Mouse (Mus musculus) layer of hippocampus, adult 9-10 months (tissue): ENCODE measurements around the gene Msi2.
A peak's percentile ranks its signal among the peaks of the same experiment; 100 is the strongest.

Source experiments
- DNase-seq: peaks from one replicate; pipeline ENCODE4 v3.0.0; 2022; ENCODE audit warnings: low spot score

Gene Msi2

DNA sequence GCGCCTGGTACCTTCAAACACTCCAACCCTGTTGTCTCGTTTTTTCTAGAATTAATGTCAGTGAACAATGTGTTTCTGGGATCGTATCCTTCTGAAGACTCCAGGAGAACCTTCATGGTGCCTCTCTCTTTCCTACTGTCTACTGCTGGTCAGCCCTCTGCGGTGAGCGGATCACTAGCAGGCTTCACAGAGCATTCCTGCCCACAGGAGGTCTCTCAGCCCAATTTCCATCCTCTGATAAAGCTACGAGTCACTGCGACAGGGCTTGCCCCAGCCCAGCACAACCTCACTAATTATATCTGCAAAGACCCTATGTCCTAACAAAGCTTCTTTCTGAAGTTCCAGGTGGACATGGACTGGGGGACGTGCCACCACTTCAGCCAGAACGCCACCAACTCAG is 157.7 kb downstream of the Msi2 start:
- DNase-seq = no peak

DNA sequence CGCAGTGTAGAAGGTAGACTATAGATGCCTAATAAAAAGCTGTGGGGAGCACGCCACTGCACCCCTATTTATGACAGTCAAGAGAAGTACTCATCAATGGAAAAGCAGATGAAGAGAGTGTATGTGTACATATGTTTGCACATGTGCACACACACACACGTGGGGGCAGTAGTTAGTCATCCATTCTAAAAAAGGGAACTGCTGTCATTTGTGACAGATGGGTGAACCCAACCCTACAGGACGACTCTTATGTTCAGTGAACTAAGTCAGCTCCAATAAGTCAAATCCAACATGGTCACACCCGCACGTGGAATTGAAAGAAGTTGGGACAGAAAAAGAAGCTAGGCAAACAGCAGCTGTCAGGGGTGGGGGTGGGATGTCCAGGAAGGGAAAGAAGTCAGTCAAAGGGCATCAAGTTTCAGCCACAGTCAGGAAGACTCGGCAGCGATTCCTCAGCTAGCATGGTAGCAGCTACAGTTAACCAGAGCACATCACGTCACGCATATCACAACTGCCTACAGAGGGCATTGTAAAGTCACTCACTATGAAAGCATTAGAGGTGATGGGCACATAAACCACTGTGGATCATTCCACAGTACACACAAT is 158.8 kb downstream of the Msi2 start:
- no peak for DNase-seq

DNA sequence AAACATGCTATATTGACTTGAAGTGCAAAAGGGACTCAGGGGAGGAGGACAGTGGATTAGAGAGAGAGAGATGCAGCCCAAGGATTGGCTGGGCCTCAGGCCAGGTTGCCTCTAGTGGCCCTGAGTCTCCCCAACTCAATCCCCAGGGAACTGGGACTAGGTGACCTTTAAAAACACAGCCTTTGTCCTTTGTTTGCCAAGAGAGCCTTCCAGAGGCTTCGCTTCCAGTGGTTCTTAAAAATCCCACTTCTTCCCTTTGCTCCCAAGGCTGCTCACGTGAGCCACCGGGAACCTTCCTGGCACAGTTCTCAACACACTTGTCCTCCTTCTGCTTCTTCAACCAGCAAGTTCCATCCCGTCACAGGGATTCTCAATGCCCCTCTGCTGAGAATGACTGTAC is 159.6 kb downstream of the Msi2 start:
- no peak for DNase-seq

DNA sequence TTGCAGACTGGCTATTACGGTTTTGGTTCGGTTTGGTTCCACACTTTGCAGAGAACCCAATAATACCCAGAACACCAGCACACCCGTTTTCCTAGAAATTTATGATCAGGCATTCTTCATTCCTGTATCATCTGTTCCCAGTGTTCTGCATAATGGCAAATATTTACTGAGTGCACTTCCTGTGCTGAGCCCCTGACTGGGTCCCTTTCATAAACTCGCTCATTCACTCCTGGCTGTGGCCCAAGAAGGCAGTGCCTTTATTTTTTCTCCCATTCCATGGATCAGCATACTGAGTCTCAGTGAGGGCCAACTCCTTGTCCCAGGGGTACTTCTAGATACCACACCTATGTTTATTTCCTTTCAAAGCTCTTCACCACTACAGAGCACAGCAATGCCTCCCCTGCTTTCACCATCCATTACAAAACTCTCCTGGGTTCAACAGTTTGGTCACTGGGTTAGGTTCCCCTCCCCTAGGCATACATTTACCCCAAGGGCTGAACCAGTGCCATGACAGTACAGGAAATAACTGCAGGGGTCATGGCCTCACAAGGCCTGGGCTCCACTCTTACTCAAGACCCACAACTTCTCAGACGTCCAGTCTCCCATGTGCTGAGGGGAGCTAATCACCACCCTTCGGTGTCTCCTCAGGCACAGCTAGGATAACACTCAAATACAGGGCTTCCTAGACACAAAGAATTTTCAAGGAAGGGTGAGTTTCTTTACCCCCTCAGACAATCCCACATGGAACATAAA is 160.3 kb downstream of the Msi2 start:
- DNase-seq = no peak

DNA sequence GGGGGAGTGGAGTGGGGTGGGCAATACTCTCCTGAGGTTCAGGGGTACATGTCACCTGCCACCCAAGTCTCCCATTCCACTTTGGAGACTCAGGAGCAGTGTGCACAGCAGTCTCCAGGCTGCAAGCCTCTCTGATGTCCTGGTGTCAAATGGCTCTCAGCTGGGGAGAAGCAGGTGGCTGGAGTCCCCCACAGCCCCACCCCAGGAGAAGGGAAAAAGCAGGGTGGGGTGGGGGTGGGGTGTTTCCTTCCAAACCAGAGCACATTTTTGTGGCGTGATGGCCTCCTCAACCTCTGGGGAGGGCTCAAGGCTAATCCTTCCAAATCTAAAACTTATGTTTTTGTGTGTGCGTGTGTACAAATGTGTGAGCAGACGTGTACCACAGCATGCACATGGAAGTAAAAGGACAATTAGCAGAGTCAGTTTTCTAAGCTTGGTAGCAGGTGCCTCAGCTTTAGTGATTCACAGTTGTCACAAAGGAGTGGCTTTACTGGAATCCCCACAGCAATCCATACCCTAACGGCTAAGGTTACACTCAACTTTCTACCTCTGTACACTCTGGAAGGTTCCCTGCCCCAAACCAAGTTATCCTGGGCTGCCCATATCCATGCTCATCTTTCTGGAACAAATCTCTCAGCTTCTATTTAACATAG is 161.1 kb downstream of the Msi2 start:
- DNase-seq = no peak

DNA sequence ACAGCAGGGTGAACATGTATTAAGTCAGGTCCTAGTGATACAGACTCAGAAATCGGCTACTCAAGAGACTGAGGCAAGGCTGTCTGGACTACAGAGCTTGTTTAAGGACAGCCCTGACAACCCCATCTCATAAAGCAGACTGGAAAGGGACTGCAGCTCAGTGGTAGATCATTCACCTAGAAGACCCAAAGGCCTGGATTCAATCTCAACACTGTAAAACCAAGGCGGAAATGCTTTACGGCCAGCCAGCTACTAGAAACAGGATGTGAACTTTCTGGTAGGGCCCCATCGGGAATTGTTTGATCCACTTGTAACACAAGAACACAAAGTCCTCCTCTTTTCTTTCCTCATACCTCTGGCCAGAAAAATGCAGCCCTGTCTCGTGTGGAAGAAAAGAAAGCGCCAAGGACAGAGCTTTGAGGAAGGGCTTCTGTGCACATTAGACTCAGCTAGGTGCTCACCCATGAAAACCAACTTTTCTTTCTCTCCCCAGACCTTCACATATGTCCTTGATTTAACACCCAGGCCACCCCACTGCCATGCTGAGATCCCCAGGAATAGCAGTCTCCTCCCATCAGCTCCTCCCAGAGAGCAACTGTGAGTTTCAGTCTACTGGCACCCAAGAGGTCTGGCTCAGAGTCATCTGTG is 162.3 kb downstream of the Msi2 start:
- no peak for DNase-seq

DNA sequence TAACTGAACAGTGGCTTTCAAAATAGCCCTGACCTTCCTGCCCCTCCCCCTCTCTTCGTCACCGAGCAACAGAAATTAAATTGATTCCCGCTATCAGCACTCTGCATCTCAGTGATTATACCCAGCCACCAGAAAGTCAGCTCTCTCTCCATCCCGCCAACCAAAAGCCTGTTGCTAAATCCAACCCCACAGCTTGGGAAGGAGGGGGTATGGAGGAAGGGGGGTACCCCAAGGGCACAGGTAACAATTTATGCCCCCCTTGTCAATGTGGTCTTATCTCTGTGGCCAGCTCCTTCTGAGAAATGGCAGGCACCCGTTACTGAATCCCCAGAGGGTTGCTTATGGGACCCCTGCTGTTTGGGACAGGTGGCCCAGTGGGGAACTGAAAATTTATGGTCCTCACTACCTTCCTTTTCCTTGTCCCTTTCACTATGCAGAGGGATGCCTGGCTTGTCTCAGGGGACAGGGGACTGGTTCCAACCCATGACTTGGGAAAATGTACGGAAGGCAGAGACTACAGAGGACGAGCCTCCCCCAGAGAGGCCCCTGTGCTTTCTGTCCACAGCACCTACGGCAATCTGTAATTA is 163.0 kb downstream of the Msi2 start:
- no peak for DNase-seq

DNA sequence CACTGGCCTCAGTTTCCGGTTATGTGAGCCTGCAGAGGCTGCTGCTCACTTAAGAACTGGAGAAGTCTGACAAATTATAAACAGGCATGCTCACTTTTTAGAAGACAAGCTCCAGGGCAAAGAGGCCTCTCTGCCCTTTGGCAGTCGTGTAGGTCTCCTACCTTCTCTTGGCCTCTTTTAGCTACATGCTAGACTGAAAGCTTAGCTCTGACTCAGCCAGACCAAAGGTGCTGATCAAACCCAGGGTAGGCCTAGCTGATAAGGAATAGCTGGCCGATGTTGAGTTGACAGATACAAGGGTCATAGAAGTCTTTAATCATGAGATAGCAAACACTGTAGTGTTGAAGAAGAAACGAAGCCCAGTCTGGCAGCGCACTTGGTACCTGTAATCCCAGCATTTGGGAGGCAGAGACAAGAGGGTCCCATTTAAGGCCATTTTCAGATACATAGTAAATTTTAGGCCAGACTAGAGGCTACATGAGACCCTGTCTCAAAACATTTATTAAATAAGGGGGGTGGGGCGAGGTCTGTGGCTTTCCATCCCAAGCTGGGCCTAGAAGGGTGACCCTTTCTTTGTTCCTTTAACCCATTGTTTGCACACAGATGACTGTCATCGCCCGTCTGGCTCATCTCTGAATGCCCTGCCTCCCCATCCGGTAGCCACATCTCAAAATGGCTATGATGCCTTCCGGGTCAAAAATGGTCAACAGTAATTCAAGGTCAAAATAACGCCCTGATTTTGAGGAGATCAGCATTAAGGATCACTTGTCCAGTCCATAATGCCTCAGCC is 164.6 kb downstream of the Msi2 start:
- DNase-seq = no peak

DNA sequence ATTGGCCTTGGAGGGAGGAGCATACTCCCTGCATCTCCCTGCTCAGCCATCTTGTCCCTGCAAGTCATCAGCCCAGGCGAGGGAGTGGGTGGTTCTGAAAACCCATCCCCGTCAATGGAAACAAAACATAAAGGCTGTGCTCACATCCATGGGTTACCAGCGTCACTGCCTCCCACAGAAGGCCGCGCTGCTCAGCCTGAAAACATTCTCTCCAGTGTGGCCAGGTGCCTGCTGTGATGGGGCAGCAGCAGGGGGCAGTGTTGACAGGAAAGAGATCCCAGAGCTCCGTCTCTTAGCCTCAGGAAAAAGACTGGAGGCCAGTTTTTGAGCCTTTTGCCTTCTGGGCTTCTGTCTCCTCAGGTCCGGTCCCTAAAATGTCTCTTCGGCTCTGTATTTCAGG is 165.3 kb downstream of the Msi2 start:
- DNase-seq = peak; percentile 52

DNA sequence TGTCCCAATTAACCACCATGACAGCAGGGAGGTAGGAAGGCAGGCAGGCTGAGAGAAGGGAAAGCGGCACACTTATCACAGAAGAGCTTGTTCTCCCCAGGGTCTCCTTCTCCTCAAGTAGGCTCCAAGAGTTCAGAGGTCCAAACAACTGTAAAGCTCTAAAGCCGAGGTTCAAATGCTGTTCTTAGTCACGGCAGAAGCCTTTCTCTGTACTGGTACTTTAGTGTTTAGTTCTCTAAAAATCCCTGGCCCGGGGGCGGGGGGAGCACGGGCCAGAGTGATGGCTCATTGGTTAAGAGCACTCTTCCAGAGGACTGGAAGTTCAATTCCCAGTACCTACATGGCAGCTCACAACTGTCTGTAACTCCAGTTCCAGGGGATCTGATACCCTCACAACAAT is 165.9 kb downstream of the Msi2 start:
- no peak for DNase-seq

DNA sequence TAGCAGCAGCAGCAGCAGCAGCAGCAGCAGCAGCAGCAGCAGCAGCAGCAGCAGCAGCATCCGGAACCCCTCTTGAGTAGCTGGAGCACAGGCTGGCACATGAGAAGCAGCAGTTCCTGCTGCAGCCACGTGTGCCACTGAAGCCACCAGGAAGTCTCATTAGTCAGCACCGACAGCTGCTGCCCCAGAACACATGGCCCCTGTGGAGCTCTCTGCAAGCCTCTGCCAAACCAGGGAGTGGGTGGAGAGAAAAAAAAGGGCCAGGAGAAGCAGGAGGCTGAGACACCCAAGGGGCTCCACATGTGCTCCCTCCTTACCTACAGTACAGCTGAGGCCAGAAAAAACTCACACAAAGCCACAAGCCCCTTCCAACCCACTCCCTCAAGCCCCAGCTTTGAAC is 167.3 kb downstream of the Msi2 start:
- no peak for DNase-seq

DNA sequence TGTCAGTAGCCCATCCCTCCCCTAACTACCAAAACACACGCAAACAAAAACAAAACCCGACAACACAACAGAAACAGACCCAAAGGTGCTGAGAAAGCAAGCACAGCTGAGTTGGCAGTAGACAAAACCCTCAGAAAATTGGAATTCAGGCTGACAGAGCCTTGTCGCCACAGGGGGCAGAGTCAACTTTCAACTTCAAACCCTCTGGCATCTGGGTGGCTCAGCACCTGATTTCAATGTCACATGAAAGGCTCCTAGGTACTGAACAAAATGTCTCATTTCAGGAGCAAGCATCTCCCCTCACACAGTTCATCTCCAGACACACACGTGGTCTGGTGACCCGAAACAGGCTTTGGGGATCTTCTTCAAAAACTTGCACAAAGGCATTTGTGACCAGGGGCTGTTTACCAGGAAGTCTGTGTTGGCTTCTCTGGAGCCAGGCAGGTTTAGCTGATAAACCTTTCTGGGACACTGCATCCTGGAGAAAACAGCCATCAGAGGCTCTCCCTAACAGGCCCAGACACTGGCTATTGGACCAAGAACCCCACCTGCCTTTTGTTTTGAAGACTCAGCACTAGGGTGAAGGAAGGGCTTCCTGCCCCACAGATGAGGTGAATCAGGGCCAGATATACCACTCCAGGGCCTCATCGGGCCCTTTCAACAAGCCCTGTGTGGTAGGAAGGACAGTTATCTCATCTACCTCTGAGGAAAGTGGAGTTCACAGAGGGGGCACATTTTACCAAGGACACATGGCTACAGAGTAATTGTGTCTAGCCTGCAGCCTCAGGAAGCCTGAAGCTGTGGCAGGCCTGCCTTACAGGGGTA is 168.0 kb downstream of the Msi2 start:
- DNase-seq = no peak

DNA sequence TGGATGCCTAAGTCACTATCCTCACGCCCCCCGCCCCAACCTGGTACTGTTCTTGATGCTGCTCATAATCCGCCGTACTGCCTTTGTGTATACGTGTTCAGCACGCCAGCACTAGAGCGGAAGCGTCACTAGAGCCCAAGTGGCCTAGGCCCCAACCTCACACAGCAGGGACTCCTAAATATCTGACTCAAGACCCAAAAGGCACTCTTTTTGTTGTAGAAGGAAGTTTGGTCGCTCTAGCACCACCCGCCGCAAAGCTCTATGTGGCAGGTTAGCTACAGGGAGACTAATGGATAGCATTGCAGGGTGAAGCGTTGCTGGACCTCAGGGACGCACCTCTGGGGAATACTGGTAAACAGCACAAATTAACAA is 168.8 kb downstream of the Msi2 start:
- DNase-seq = no peak

DNA sequence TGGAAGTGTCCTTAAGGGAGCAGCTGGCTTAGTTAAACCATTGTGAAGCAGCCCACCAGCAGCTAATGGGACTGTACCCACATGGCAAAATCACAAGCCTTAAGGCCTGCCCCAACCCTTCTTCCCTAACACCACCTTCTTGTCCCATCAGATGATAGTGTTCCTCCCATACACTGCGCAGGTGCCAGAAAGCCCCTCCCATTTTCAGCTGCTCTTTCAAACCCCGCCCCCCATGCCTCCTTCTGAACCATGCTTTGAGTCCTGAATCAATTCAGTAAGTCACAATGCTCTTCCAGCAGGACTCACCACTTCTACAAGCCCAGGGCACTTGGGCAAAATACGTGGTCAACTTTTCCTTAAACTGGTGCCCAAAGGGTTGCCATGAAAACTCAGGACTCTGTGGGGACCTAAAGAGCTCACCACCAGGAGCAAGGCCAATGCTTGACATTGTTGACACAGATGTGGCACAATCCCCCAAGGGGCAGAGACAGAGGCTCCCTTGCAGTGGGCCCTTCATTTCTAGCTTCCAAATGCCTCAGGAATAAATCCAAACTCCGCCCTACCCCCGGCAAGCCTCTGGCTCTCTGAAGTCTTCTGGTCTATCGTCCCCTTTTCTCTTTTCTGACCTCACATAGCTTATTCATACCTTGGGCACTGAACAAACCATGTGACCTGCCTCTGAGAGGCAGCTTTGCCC is 169.3 kb downstream of the Msi2 start:
- no peak for DNase-seq

DNA sequence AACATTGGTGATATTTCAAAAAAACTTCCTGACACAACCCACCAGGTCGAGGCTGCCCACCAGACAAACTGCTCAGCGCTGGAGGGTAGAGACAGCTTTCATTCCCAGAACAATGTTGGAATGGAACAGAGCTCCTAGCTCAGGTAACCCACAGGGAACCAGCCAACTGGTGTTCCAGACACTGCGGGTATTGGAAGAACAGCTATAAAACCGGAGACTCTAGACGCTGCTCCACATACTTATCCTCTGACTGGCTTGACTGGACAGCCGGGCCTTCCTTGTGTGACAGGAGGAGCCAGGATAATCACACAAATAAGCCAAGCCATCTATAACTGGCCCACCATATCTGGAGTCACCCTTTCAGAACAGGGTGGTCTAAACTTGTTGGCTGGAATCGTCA is 169.9 kb downstream of the Msi2 start:
- no peak for DNase-seq

DNA sequence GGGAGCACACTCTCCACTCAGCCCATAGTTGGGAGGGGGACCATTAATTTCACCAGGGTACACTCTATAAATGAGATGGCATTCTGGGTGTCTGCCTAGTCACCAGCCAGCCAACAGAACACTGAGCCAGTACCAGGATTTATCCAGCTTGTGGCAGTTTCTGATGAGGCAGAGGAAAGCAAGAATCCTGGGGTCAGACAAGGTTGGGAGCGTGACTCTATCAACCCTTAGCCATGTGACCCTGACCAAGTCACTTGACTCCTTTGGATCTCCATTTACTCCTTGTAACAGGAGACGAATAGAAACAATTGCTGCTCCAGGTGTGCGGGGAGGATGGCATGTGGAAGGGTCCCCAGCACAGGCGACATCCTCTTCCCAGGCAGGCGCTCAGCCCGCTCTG is 174.5 kb downstream of the Msi2 start:
- DNase-seq = no peak

DNA sequence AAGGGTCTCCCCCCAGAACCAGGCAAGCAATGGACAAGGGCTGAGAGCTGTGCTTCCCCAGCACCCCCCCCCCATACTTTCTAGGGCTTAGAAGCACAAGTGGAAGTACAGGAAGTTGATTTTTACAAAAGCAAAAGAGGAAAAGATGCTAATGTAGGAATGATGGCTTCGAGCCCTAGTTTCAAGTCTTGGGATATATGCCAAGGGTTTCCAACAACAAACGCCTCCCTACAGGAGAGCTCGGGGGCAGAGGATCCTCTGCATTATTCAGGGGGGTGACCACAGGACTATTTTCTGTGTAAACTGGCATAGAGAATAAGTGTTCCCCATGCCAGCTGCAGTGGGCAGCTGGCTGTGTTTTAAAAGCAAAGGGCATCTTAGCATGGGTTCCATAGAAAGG is 175.5 kb downstream of the Msi2 start:
- DNase-seq = no peak

DNA sequence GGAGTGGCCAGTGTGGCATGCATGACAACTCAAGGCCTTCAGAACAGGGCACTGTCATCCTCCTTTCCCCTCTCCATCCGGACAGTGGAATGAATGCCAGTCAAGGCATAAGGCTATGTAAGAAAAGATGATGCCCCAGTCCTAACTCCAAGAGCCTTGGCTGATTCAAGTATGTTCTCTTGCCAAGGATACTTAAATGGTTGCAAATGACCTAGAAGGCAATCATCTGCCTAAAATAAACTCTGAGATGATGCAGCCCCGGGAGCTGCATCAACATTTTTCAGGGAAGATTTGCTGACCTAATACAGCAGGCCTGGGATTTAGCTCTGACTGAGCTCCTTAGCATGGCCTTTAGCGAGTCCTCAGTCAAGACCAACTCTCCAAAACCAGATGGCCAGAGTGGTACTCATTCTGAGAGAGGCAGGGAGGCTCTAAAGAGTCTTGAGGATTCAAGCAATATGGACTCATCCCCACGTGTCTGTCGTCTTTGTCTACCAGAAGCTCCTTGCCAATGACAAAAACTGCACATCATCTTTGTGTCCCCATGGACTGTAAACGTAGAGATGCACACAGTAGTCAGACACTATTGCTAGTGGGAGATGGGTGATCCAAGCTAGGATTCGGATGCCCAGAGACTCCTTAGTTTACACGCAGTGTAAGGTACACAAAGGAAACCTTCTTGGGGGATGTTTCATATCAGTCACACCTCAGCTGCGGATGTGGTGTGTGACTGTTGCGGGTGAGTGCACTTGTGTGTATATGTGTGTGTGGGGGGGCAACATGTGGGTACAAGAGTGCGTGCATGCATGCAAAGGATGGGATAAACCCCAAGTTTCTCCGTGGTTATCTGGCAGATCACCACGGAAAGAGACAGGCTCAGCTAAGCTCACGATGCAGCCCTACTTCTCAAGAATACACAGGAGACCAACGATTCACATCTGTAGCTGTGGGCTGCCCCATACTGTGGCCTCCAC is 176.4 kb downstream of the Msi2 start:
- DNase-seq = no peak
